Mouse (Mus musculus) induced T-regulatory cell, adult 2 months (primary cell): ENCODE measurements around the gene Lrrc58.

Source experiments
- DNase-seq: peaks from one replicate; pipeline ENCODE4 v3.0.0-alpha.2; 2012; ENCODE audit warnings: low read depth

The Lrrc58 gene

DNA sequence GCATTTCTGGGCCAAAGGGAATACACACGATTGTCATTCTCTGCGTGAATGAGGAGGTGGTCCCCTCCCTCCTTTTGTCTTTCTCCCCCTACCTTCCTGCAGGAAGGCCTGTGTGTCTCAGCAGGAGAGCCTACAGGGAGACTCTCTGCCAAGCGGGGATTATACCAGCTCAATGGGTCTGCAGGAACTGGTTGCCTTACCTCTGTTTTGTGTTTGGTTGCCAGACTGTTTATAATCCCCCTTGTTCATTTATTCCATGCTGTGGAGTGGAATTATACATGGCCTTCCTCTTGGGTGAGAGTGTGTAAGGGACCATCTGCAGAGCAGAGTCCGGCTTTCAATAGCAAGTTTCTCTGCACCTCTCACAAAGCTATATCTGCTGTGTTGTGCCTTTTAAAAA, 58.9 kb downstream of the Lrrc58 start:
- no peak for DNase-seq

DNA sequence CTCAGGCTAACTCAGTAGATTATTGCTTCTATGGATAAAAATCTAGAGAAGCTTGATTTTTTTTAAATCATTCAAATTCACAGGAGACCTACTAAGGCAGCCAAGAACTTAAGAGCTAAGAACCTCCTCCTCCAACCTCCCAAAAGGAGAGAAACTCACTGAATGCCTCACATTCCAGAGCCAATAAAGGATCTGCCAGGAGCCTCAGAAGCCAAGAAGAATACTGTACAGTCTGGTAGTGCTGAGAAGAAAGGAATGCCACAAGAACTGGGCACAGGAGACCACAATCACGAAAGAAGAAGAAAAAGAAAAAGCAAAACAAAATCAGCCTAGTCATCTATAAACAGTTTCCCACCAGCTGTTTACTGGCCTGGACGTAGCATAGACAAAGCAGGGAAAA, 60.8 kb downstream of the Lrrc58 start:
- DNase-seq = no peak

DNA sequence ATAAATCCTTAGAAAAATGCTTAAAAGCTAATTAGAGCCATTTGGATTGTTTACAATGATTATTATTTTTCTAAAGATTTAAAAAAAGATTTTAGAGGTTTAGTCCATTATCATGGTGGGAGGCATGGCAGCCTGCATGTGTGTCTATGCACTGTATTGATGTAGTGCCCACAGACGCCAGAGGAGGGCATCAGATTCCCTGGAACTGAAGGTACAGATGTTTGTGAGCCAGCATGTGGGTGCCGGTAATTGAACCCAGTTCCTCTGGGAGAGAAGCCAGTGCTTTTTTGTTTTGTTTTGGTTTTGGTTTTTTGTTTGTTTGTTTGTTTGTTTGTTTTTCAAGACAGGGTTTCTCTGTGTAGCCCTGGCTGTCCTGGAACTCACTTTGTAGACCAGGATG, 61.4 kb downstream of the Lrrc58 start:
- no peak for DNase-seq

DNA sequence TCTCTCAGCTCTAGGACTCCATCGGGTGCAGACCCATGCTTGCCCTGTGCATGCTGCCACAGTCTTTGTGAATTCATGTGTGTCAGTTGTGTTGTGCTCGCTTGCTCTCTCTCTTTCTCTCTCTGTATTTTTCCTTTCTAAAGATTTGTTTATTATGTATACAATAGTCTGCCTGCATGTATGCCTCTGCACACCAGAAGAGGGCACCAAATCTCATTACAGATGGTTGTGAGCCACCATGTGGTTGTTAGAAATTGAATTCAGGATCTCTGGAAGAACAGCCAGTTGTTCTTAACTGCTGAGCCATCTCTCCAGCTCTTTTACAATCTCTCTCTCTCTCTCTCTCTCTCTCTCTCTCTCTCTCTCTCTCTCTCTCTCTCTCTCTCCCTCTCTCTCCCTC, 66.7 kb downstream of the Lrrc58 start:
- no peak for DNase-seq

DNA sequence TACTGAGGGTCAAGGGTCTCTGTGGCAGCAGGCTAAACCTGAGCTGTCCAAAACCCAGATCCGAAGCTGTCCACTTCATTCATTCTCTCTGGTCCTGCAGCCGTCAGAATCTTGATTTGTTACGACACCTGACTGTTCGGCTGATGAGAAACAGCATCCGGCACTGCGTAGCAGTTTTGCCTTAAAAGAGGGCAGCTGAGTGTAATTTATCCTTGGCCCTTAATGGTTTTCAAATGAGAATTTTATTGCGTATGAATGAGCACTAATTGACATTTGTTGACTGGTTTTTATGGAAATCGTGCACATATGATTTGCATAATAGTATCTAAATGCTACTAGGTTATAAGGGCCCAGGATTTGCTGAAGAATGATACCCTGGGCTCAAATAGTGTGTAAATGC, 69.1 kb downstream of the Lrrc58 start:
- DNase-seq = no peak
